Mouse (Mus musculus): ENCODE data around the gene Ptn. TPM values are rescaled to one million over a fixed set of nuclear protein-coding genes. Genes with fewer than 3 reads are reported as not detected.

The Ptn gene
- polyA plus RNA-seq, 1 experiment from 2014 or later, result 283 TPM

GRCm38 (mm10) chr6:36838747-36839146 lies 28.7 kb upstream of the Ptn start:
- no peaks in the 10 kb centered on the region for H3K27me3 ChIP-seq (replicated peaks)
- H3K9ac ChIP-seq, result no peak overlapping the region
- WGBS, result 72% methylated on average over 1 of the region's 1 CpGs
- no peak for ATAC-seq (ENCODE audit: insufficient number of reproducible peaks, low FRiP score)
- H3K36me3 ChIP-seq, result no peaks in the 10 kb centered on the region
- H3K4me3 ChIP-seq, result no peak overlapping the region
- H3K4me2 ChIP-seq, result no peak overlapping the region
- no peaks in the 10 kb centered on the region for H3K9me3 ChIP-seq (replicated peaks)
- H3K4me1 ChIP-seq (replicated peaks), result peaks cover 9% of the 10 kb centered on the region; the same call in 1 of the 2 replicates
- no peak overlapping the region for H3K27ac ChIP-seq (ENCODE audit: poor library complexity, severe bottlenecking)

GRCm38 (mm10) chr6:36835351-36835750 lies 25.3 kb upstream of the Ptn start:
- Histone ChIP-seq H3K27ac (ENCODE audit: poor library complexity, severe bottlenecking) (no peak overlapping the region), H3K36me3 (no peaks in the 10 kb centered on the region), H3K4me2 (no peak overlapping the region), H3K4me1 (replicated peaks) (no peaks in the 10 kb centered on the region), H3K27me3 (replicated peaks) (no peaks in the 10 kb centered on the region), H3K9me3 (replicated peaks) (no peaks in the 10 kb centered on the region), H3K4me3 (no peak overlapping the region), H3K9ac (no peak overlapping the region)
- no peak for ATAC-seq (ENCODE audit: insufficient number of reproducible peaks, low FRiP score)
- 68% methylated on average over 3 of the region's 3 CpGs for WGBS

- no peak overlapping the region for H3K27ac ChIP-seq (ENCODE audit: poor library complexity, severe bottlenecking)
- ATAC-seq (ENCODE audit: insufficient number of reproducible peaks, low FRiP score), result no peak
- no peaks in the 10 kb centered on the region for H3K27me3 ChIP-seq (replicated peaks)
- no peaks in the 10 kb centered on the region for H3K36me3 ChIP-seq
- no peak overlapping the region for H3K4me2 ChIP-seq
- no peak overlapping the region for H3K9ac ChIP-seq
- H3K4me1 ChIP-seq (replicated peaks), result no peaks in the 10 kb centered on the region
- no peak overlapping the region for H3K4me3 ChIP-seq
- 68% methylated on average over 4 of the region's 4 CpGs for WGBS
- no peaks in the 10 kb centered on the region for H3K9me3 ChIP-seq (replicated peaks)
These were observed 24.8 kb upstream of the Ptn start for GRCm38 (mm10) chr6:36834695-36835265.

GRCm38 (mm10) chr6:36832681-36833080 lies 22.7 kb upstream of the Ptn start:
- no peaks in the 10 kb centered on the region for H3K36me3 ChIP-seq
- 79% methylated on average over 4 of the region's 4 CpGs for WGBS
- no peaks in the 10 kb centered on the region for H3K9me3 ChIP-seq (replicated peaks)
- no peaks in the 10 kb centered on the region for H3K4me1 ChIP-seq (replicated peaks)
- no peak overlapping the region for H3K4me3 ChIP-seq
- no peak for ATAC-seq (ENCODE audit: insufficient number of reproducible peaks, low FRiP score)
- no peak overlapping the region for H3K4me2 ChIP-seq
- no peaks in the 10 kb centered on the region for H3K27me3 ChIP-seq (replicated peaks)
- no peak overlapping the region for H3K27ac ChIP-seq (ENCODE audit: poor library complexity, severe bottlenecking)
- no peak overlapping the region for H3K9ac ChIP-seq

GRCm38 (mm10) chr6:36832207-36832606 lies 22.2 kb upstream of the Ptn start:
- Histone ChIP-seq H3K9me3 (replicated peaks) (no peaks in the 10 kb centered on the region), H3K4me2 (no peak overlapping the region), H3K4me1 (replicated peaks) (no peaks in the 10 kb centered on the region), H3K27ac (ENCODE audit: poor library complexity, severe bottlenecking) (no peak overlapping the region), H3K36me3 (no peaks in the 10 kb centered on the region), H3K27me3 (replicated peaks) (no peaks in the 10 kb centered on the region), H3K9ac (no peak overlapping the region), H3K4me3 (no peak overlapping the region)
- no peak for ATAC-seq (ENCODE audit: insufficient number of reproducible peaks, low FRiP score)
- WGBS, result 75% methylated on average over 2 of the region's 2 CpGs

GRCm38 (mm10) chr6:36830371-36830925 lies 20.4 kb upstream of the Ptn start:
- WGBS, result 71% methylated on average over 9 of the region's 9 CpGs
- Histone ChIP-seq H3K27ac (ENCODE audit: poor library complexity, severe bottlenecking) (no peak overlapping the region), H3K9me3 (replicated peaks) (no peaks in the 10 kb centered on the region), H3K9ac (no peak overlapping the region), H3K4me1 (replicated peaks) (no peaks in the 10 kb centered on the region), H3K36me3 (no peaks in the 10 kb centered on the region), H3K27me3 (replicated peaks) (no peaks in the 10 kb centered on the region), H3K4me3 (no peak overlapping the region), H3K4me2 (no peak overlapping the region)
- no peak for ATAC-seq (ENCODE audit: insufficient number of reproducible peaks, low FRiP score)

GRCm38 (mm10) chr6:36819784-36820050 lies 9.7 kb upstream of the Ptn start:
- no peak overlapping the region for H3K4me2 ChIP-seq
- H3K36me3 ChIP-seq, result no peaks in the 10 kb centered on the region
- no peak overlapping the region for H3K9ac ChIP-seq
- H3K27ac ChIP-seq (ENCODE audit: poor library complexity, severe bottlenecking), result peak overlapping the region; percentile 48; the same call in 1 of the 2 replicates
- H3K4me1 ChIP-seq (replicated peaks), result peaks cover 15% of the 10 kb centered on the region
- no peak overlapping the region for H3K4me3 ChIP-seq
- H3K9me3 ChIP-seq (replicated peaks), result no peaks in the 10 kb centered on the region; the same call in 1 of the 2 replicates
- ATAC-seq (ENCODE audit: insufficient number of reproducible peaks, low FRiP score), result no peak
- no peaks in the 10 kb centered on the region for H3K27me3 ChIP-seq (replicated peaks)

- Histone ChIP-seq H3K4me2 (no peak overlapping the region), H3K9ac (no peak overlapping the region), H3K27me3 (replicated peaks) (no peaks in the 10 kb centered on the region), H3K9me3 (replicated peaks) (no peaks in the 10 kb centered on the region; the same call in 1 of the 2 replicates), H3K27ac (ENCODE audit: poor library complexity, severe bottlenecking) (peak overlapping the region; percentile 48; the same call in 1 of the 2 replicates), H3K4me3 (no peak overlapping the region), H3K36me3 (no peaks in the 10 kb centered on the region), H3K4me1 (replicated peaks) (peaks cover 15% of the 10 kb centered on the region)
- peak; percentile 71 for ATAC-seq (ENCODE audit: insufficient number of reproducible peaks, low FRiP score)
- WGBS, result 38% methylated on average over 8 of the region's 8 CpGs
These were observed 9.2 kb upstream of the Ptn start for GRCm38 (mm10) chr6:36819019-36819783.

GRCm38 (mm10) chr6:36818281-36819018 lies 8.4 kb upstream of the Ptn start:
- Histone ChIP-seq H3K4me3 (no peak overlapping the region), H3K27me3 (replicated peaks) (no peaks in the 10 kb centered on the region), H3K9ac (no peak overlapping the region), H3K36me3 (no peaks in the 10 kb centered on the region), H3K27ac (ENCODE audit: poor library complexity, severe bottlenecking) (peak overlapping the region; percentile 48; the same call in 1 of the 2 replicates), H3K9me3 (replicated peaks) (no peaks in the 10 kb centered on the region; the same call in 1 of the 2 replicates), H3K4me2 (no peak overlapping the region), H3K4me1 (replicated peaks) (peaks cover 15% of the 10 kb centered on the region)
- ATAC-seq (ENCODE audit: insufficient number of reproducible peaks, low FRiP score), result no peak
- WGBS, result 72% methylated on average over 4 of the region's 4 CpGs

- Histone ChIP-seq H3K36me3 (no peaks in the 10 kb centered on the region), H3K4me2 (no peak overlapping the region), H3K4me1 (replicated peaks) (peaks cover 15% of the 10 kb centered on the region), H3K4me3 (no peak overlapping the region), H3K9ac (no peak overlapping the region), H3K27ac (ENCODE audit: poor library complexity, severe bottlenecking) (no peak overlapping the region), H3K27me3 (replicated peaks) (no peaks in the 10 kb centered on the region), H3K9me3 (replicated peaks) (no peaks in the 10 kb centered on the region; the same call in 1 of the 2 replicates)
- no peak for ATAC-seq (ENCODE audit: insufficient number of reproducible peaks, low FRiP score)
- 74% methylated on average over 3 of the region's 3 CpGs for WGBS
These were observed 6.6 kb upstream of the Ptn start for GRCm38 (mm10) chr6:36816666-36817065.

- Histone ChIP-seq H3K27ac (ENCODE audit: poor library complexity, severe bottlenecking) (no peak overlapping the region), H3K36me3 (no peaks in the 10 kb centered on the region), H3K27me3 (replicated peaks) (no peaks in the 10 kb centered on the region), H3K9me3 (replicated peaks) (no peaks in the 10 kb centered on the region; the same call in 1 of the 2 replicates), H3K9ac (no peak overlapping the region), H3K4me2 (no peak overlapping the region), H3K4me3 (no peak overlapping the region), H3K4me1 (replicated peaks) (peaks cover 15% of the 10 kb centered on the region)
- no peak for ATAC-seq (ENCODE audit: insufficient number of reproducible peaks, low FRiP score)
- 72% methylated on average over 2 of the region's 2 CpGs for WGBS
These were observed 6.0 kb upstream of the Ptn start for GRCm38 (mm10) chr6:36815992-36816391.

Data from heart, embryonic 12.5 days (tissue).